In genomic region chr11:116589574-116589973, GRCm38 (mm10) we compare ENCODE assay signal across 22 mouse cellular contexts. TPM values are rescaled to one million over a fixed set of nuclear protein-coding genes. Genes with fewer than 3 reads are reported as not detected.
DNase-seq lines count a peak whose midpoint lies in the region; ATAC-seq lines count a peak whose summit lies in the region.
"Had no signal": no experiment of that assay in that cellular context is flagged by ENCODE, and none has a peak within 500 bp of the region (broad histone marks: within the 10 kb centered on the region; RNA-seq: fewer than 3 reads in every experiment).

No protein-coding gene starts in this region.

- H3K4me2 ChIP-seq in hindbrain, embryonic 13.5 days: peak overlapping the region; percentile 29; the same call in 1 of the 2 replicates
- no peak overlapping the region for H3K4me2 ChIP-seq in hindbrain, embryonic 11.5 days (replicated peaks; ENCODE audit: low read depth, low read length)
- H3K4me2 ChIP-seq in neural tube, embryonic 13.5 days: peak overlapping the region; percentile 28; the same call in 1 of the 2 replicates
- peak overlapping the region; percentile 24 for H3K4me2 ChIP-seq in neural tube, embryonic 15.5 days

- H3K4me3 ChIP-seq in hindbrain, embryonic 13.5 days: no peak overlapping the region
- no peak overlapping the region for H3K4me3 ChIP-seq in hindbrain, embryonic 11.5 days (ENCODE audit: low read depth, low read length)
- no peak overlapping the region for H3K4me3 ChIP-seq in neural tube, embryonic 13.5 days
- H3K4me3 ChIP-seq in neural tube, embryonic 15.5 days (replicated peaks): no peak overlapping the region
- H3K4me3 ChIP-seq: layer of hippocampus, adult 2 months; myocyte had no signal

- ATAC-seq in hindbrain, embryonic 13.5 days (ENCODE audit: low FRiP score): no peak
- ATAC-seq in hindbrain, embryonic 11.5 days (ENCODE audit: low FRiP score): no peak
- ATAC-seq in neural tube, embryonic 13.5 days (ENCODE audit: low read depth): no peak
- no peak for ATAC-seq in neural tube, embryonic 15.5 days (ENCODE audit: low FRiP score)

- 0 out of 2 replicates have a peak overlapping the region, but pooled peaks have one; percentile 29 for H3K9ac ChIP-seq in hindbrain, embryonic 13.5 days
- no peak overlapping the region for H3K9ac ChIP-seq in hindbrain, embryonic 11.5 days (ENCODE audit: low read depth, low read length)
- peak overlapping the region; percentile 51 for H3K9ac ChIP-seq in neural tube, embryonic 13.5 days
- no peak overlapping the region for H3K9ac ChIP-seq in neural tube, embryonic 15.5 days (replicated peaks)

- no peak for DNase-seq in hindbrain, embryonic 11.5 days (ENCODE audit: low spot score)
- no peak for DNase-seq in neural tube, embryonic 10.5 days (ENCODE audit: extremely low spot score, low spot score)
- peak; percentile 30 to 53 for DNase-seq in thymus, postnatal 36 days
- no peak for DNase-seq in cerebellum, adult 11-12 months
- no peak for DNase-seq in lung, postnatal 14 days
- DNase-seq: adrenal gland, postnatal 14 days; cerebellum, postnatal 14 days; gastrocnemius, postnatal 25 days; kidney, adult 18-20 months; layer of hippocampus, postnatal 36 days; lung, adult 18-20 months; lung, postnatal 36 days had no signal

- no peaks in the 10 kb centered on the region for H3K36me3 ChIP-seq in hindbrain, embryonic 13.5 days
- no peaks in the 10 kb centered on the region for H3K36me3 ChIP-seq in hindbrain, embryonic 11.5 days (ENCODE audit: control insufficient read depth, insufficient read depth, low read length)
- no peaks in the 10 kb centered on the region for H3K36me3 ChIP-seq in neural tube, embryonic 13.5 days
- no peaks in the 10 kb centered on the region for H3K36me3 ChIP-seq in neural tube, embryonic 15.5 days

- WGBS in hindbrain, embryonic 13.5 days: 51% methylated on average over 8 of the region's 8 CpGs
- WGBS in hindbrain, embryonic 11.5 days: 66% methylated on average over 8 of the region's 8 CpGs
- 52% methylated on average over 8 of the region's 8 CpGs for WGBS in neural tube, embryonic 13.5 days
- WGBS in neural tube, embryonic 15.5 days: 60% methylated on average over 8 of the region's 8 CpGs

- H3K4me1 ChIP-seq in hindbrain, embryonic 13.5 days (replicated peaks): peaks cover 33% of the 10 kb centered on the region
- H3K4me1 ChIP-seq in hindbrain, embryonic 11.5 days (replicated peaks; ENCODE audit: control insufficient read depth, insufficient read depth, low read length): 0 out of 2 replicates have a peak, but pooled peaks cover 2% of the 10 kb centered on the region
- peaks cover 34% of the 10 kb centered on the region for H3K4me1 ChIP-seq in neural tube, embryonic 13.5 days (replicated peaks)
- peaks cover 26% of the 10 kb centered on the region for H3K4me1 ChIP-seq in neural tube, embryonic 15.5 days

- peak overlapping the region; percentile 78 for H3K27ac ChIP-seq in hindbrain, embryonic 13.5 days
- H3K27ac ChIP-seq in hindbrain, embryonic 11.5 days (ENCODE audit: low read depth, low read length): no peak overlapping the region
- peak overlapping the region; percentile 72 for H3K27ac ChIP-seq in neural tube, embryonic 13.5 days (replicated peaks)
- no peak overlapping the region for H3K27ac ChIP-seq in neural tube, embryonic 15.5 days (replicated peaks)
- H3K27ac ChIP-seq: kidney, postnatal 0 days; layer of hippocampus, adult 2 months had no signal

- H3K9me3 ChIP-seq in hindbrain, embryonic 13.5 days: no peaks in the 10 kb centered on the region
- no peaks in the 10 kb centered on the region for H3K9me3 ChIP-seq in hindbrain, embryonic 11.5 days (ENCODE audit: control insufficient read depth, low read length)
- H3K9me3 ChIP-seq in neural tube, embryonic 13.5 days: no peaks in the 10 kb centered on the region
- H3K9me3 ChIP-seq in neural tube, embryonic 15.5 days (replicated peaks): no peaks in the 10 kb centered on the region

- H3K27me3 ChIP-seq in hindbrain, embryonic 13.5 days: no peaks in the 10 kb centered on the region; the same call in 1 of the 2 replicates
- H3K27me3 ChIP-seq in hindbrain, embryonic 11.5 days (ENCODE audit: control insufficient read depth, insufficient read depth, low read length): no peaks in the 10 kb centered on the region
- H3K27me3 ChIP-seq in neural tube, embryonic 13.5 days: no peaks in the 10 kb centered on the region
- H3K27me3 ChIP-seq in neural tube, embryonic 15.5 days (replicated peaks): no peaks in the 10 kb centered on the region

RNA-seq across cellular contexts. Expression of gene Aanat, which starts 3.3 kb away (rescaled TPM):
- 0.36 and 1.0 TPM in 2 replicates for polyA plus RNA-seq in hindbrain, embryonic 13.5 days (2015; fragmentation: Nextera tagmentation; extraction: Ambion mirVana)
- polyA plus RNA-seq in hindbrain, embryonic 11.5 days (2014; fragmentation: Nextera tagmentation; extraction: Ambion mirVana): not detected in 2 replicates
- polyA plus RNA-seq in neural tube, embryonic 13.5 days (2015; fragmentation: Nextera tagmentation; extraction: Ambion mirVana): 0.18 TPM in 1 of 2 replicates, not detected in the other
- 0.34 and 0.49 TPM in 2 replicates for polyA plus RNA-seq in neural tube, embryonic 15.5 days (2015; fragmentation: Nextera tagmentation; extraction: Ambion mirVana)
- polyA plus RNA-seq: forebrain, embryonic 11.5 days; heart, postnatal 0 days; kidney, postnatal 0 days; liver, adult 2 months; myocyte; stomach, embryonic 16.5 days had no signal

RNA-seq across cellular contexts. Expression of gene Ube2o, which starts 8.3 kb away (rescaled TPM):
- 14.1 and 14.8 TPM in 2 replicates for polyA plus RNA-seq in hindbrain, embryonic 13.5 days (2015; fragmentation: Nextera tagmentation; extraction: Ambion mirVana)
- 17.5 and 18.8 TPM in 2 replicates for polyA plus RNA-seq in hindbrain, embryonic 11.5 days (2014; fragmentation: Nextera tagmentation; extraction: Ambion mirVana)
- 20.1 and 24.6 TPM in 2 replicates for polyA plus RNA-seq in neural tube, embryonic 13.5 days (2015; fragmentation: Nextera tagmentation; extraction: Ambion mirVana)
- polyA plus RNA-seq in neural tube, embryonic 15.5 days (2015; fragmentation: Nextera tagmentation; extraction: Ambion mirVana): 19.2 and 32.4 TPM in 2 replicates

RNA-seq across cellular contexts. Expression of gene Rhbdf2, which starts 37.2 kb away (rescaled TPM):
- 1.8 and 2.1 TPM in 2 replicates for polyA plus RNA-seq in hindbrain, embryonic 13.5 days (2015; fragmentation: Nextera tagmentation; extraction: Ambion mirVana)
- polyA plus RNA-seq in hindbrain, embryonic 11.5 days (2014; fragmentation: Nextera tagmentation; extraction: Ambion mirVana): 2.1 and 2.7 TPM in 2 replicates
- 3.7 TPM in 2 replicates for polyA plus RNA-seq in neural tube, embryonic 13.5 days (2015; fragmentation: Nextera tagmentation; extraction: Ambion mirVana)
- polyA plus RNA-seq in neural tube, embryonic 15.5 days (2015; fragmentation: Nextera tagmentation; extraction: Ambion mirVana): 1.4 and 4.0 TPM in 2 replicates

RNA-seq across cellular contexts. Expression of gene Sphk1, which starts 58.8 kb away (rescaled TPM):
- polyA plus RNA-seq in hindbrain, embryonic 13.5 days (2015; fragmentation: Nextera tagmentation; extraction: Ambion mirVana): 3.1 and 3.3 TPM in 2 replicates
- 8.1 and 10.0 TPM in 2 replicates for polyA plus RNA-seq in hindbrain, embryonic 11.5 days (2014; fragmentation: Nextera tagmentation; extraction: Ambion mirVana)
- polyA plus RNA-seq in neural tube, embryonic 13.5 days (2015; fragmentation: Nextera tagmentation; extraction: Ambion mirVana): 3.7 and 6.1 TPM in 2 replicates
- polyA plus RNA-seq in neural tube, embryonic 15.5 days (2015; fragmentation: Nextera tagmentation; extraction: Ambion mirVana): 2.8 and 4.5 TPM in 2 replicates

Comparison
In these comparisons a context has a peak if more than half of its experiments do, and no peak if none do; other contexts are left out.
1. H3K27ac ChIP-seq: peak in hindbrain, embryonic 13.5 days (single experiment) and neural tube, embryonic 13.5 days (single experiment); none in hindbrain, embryonic 11.5 days (single experiment) and neural tube, embryonic 15.5 days (single experiment).
2. H3K9ac ChIP-seq: peak in hindbrain, embryonic 13.5 days (single experiment) and neural tube, embryonic 13.5 days (single experiment); none in hindbrain, embryonic 11.5 days (single experiment) and neural tube, embryonic 15.5 days (single experiment).
3. DNase-seq: peak in thymus, postnatal 36 days (2 of 2); none in hindbrain, embryonic 11.5 days (single experiment), neural tube, embryonic 10.5 days (single experiment), cerebellum, adult 11-12 months (single experiment) and lung, postnatal 14 days (single experiment).